Mouse (Mus musculus) mature B cell (primary cell): ENCODE results near the gene Rwdd2b.

Source experiments
- in situ Hi-C: fragments of 300-500 bp; cut with MboI; formaldehyde crosslinking; loops from 2 replicates; pipeline ENCODE4 v1.14.3; 2019

Rwdd2b gene

DNA sequence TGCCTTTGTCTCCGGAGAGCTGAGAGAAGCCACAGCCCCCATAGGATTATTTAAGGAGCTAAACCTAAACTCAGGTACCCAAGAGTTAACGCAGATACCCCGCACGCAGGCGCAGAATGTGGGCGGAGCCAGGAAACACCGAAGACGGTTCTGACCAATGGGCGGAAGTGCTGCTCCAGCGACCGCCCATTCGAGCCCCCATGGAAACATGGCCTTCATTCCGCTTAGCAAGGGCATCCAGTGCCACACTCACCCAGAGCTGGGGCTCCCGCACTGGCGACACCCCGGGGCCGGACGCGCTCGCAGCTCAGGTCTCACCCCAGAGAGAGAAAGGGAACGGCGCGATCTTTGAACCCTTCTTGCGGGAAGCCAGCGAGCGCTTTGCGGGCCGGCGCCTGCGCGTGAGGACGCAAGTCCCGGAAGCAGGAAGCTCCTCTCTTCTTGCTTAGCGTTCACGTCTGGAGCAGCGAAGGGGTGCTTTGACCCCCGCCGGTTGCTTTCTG lies at the start of gene Rwdd2b:
Gene Rwdd2b (minus strand): TSS at position 390 of the 503 bp plus-strand sequence.
- in situ Hi-C loops = no loop called here

DNA sequence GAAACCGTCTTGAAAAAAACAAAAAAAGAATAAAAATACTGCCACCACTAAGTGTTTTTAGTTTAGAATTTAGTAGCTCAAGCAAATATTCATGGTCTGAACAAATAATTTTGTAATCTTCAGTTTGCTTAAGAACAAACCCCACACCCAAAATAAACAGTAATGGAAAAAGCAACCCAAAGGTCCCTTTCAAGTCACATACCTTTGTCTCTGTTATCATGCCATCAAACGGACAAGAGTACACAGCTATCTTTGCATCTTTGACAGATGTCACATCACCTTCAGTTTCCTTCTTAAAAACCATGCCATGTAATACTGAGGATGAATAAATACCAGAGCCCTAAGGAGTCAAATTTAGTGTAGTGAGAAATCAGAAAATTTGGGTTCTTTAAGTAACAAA lies 48.2 kb upstream of the Rwdd2b start:
- in situ Hi-C loops = no loop called here

DNA sequence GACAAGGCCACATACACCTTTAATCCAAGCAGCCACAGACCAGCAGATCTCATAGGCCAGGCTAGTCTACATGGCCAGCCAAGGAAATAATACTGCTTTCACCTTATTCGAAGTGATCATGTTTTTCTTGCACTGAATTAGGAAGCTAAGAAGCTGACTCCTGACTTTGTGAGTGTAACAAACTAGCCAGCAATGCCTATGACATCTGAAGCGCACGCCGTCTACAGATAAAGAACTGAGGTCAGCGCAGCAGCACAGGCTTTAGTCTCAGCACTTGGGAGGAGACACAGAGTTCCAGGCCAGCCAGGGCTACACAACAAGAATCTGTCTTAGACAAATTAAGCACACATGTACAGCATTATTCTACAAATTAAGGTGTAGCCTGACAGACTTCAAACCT lies 46.4 kb upstream of the Rwdd2b start:
- in situ Hi-C loops = no loop called here

DNA sequence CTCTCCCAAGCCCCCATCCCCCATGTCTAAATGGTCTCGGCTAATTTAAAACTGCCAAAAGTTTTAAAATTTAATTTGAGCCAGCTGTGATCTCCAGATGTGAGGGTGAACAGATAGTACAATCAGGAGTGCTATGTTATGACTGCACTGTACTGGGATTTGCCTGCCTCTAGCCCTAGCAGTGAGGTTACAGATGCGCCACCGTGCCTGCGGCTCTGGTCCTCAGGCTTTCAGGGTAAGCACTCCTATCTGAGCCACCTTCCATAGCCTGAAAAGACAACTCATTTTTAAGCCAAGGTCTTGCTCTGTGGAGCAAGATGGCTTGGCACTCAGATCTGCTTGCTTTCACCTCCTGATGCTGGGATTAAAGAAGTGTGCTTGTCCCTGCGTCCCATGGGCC lies 44.0 kb upstream of the Rwdd2b start:
- in situ Hi-C loops = no loop called here

DNA sequence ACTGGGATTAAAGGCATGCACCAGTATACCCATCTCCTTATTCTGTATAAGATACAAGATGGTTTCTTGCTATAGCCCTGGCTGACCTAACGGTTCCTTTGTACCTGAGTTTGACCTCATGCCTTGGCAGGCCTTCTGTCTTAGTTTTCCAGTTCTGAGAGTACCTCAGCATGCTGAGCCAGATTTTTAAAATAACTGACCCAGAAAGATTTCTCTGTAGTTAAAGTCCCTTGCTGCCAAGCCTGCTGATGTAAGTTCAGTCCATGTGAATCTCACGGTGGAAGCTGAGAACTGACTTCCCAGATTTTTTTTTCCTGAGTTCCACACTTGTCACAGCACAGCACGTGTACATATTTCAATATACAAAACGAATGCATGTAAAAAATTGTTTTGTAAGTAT lies 30.2 kb upstream of the Rwdd2b start:
- in situ Hi-C loops = no loop called here

DNA sequence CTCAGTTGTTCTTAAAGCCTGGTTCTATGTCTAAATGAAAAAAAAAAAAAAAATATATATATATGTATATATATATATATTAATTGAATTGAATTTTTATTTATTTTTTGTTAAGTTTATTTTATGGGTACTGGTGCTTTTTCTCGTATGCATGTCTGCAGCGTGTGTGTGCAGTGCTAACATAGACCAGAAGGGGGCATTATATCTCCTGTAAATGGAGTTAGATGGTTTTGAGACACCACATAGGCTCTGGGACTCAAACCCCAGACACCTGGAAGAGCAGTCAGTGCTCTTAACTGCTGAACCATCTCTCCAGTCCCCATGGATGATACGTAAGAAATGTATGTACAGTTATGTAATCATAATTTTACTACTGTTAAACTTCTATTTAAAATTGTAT lies 18.4 kb upstream of the Rwdd2b start:
- in situ Hi-C loops = no loop called here

GRCm38 (mm10) chr16:87455180-87455611 lies 14.8 kb upstream of the Rwdd2b start:
- in situ Hi-C loops = no loop called here

GRCm38 (mm10) chr16:87454419-87455179 lies 14.2 kb upstream of the Rwdd2b start, which contains the start of gene Usp16:
Gene Usp16 (plus strand): TSS chr16:87454703.
- in situ Hi-C loops = no loop called here

DNA sequence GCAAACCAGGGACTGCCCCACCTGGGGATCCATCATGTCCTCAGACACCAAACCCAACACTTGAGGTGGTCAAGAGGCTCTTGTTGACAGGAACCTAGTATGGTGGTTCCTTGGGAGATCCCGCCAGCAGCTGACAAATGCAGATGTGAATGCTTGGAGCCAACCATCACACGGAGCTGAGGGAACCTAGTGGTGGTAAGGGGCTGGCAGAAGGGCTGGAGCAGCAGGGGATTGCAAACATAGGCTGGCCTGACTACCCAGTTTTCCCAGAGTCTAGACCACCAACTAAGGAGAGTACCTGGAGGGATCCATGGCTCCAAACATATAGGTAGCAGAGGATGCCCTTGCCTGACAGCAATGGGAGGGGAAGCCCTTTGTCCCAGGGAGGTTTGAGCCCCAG lies 12.9 kb upstream of the Rwdd2b start:
- in situ Hi-C loops = no loop called here

- in situ Hi-C loops = no loop called here
Measured at GRCm38 (mm10) chr16:87445528-87445927, 5.2 kb upstream of the Rwdd2b start.

GRCm38 (mm10) chr16:87445110-87445509 lies 4.7 kb upstream of the Rwdd2b start:
- in situ Hi-C loops = no loop called here

DNA sequence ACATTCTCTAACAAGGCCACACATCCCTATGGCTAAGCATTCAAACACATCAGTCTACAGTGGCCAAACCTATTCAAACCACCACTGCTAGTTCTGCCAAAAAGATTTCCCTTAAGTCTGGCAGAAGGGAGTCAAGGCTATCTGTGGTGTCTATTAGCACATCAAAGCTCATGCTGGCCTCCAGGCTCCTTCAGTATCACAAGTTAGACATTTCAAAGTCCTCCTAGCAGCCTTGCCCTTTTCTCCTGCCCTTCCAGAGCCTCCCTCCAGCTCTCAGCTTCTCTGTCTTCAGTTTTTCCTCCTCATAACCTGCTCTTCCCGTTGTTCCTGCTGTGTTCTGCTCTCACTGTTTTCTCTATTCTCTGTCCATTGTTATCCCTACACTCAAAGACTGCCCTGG lies 3.7 kb upstream of the Rwdd2b start:
- in situ Hi-C loops = no loop called here

- in situ Hi-C loops = no loop called here
Measured at GRCm38 (mm10) chr16:87443245-87443644, 2.9 kb upstream of the Rwdd2b start.

DNA sequence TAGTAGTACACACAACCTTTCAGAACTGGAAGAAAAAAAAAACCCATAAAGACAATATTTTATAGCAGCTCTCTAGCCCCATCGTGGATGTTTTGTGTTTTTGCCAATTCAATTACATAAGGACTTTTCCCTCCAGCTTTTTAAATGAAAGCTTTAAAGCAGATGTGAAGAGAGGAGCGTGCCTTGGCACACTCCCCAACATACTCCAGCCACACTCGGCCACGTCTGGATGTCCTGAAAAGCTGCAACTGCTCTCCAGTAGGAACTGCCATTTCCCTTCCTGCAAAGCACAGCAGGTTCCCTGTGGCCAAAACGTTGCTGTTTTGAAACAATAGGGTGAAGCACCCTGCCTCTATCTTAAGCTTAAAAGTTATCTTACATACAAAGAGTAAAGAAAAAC lies 1.9 kb upstream of the Rwdd2b start:
- in situ Hi-C loops = no loop called here

DNA sequence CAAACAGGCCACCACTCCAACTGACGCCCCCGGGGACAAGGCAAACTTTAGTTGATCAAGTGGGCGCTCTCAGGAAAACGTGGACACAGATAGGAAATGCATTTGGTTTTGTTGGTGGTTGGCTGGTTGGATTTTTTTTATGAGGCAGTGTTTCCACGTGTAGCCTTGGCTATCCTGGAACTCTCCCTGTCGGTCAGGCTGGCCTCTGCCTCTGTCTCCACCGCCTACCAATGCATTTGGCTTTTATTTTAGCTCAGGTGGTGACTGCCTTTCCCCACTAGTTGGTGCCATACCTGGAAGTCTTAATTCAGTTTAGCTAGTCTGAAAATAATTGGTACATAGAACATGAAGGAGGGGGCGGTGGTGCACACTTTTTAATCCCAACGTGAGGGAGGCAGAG lies 716 bp upstream of the Rwdd2b start:
- in situ Hi-C loops = no loop called here

DNA sequence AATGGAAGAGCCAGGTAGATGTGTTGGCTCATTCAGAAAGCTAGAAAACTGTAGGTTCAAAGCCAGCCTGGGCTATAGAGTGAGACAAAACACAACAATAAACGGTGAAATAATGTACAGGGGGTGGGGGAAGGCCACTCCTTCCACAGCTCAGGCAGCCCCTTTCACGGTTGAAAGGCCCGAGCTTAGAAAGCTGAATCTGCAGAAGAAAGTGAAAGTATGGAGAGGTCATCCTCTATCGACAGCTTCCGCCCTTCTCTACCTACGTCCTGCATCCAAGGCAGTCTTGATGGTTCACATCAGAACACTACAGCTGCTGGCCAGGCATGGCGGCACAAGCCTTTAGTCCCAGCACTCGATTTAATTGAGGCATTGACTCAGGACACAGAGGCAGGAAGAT lies 1.7 kb downstream of the Rwdd2b start:
- in situ Hi-C loops = loop anchor here (10.0 kb wide), 1 partner anchor 266 kb away; no protein-coding TSS in a partner anchor

GRCm38 (mm10) chr16:87437096-87437495 lies 3.3 kb downstream of the Rwdd2b start:
- in situ Hi-C loops = loop anchor here (10.0 kb wide), 1 partner anchor 268 kb away; no protein-coding TSS in a partner anchor

DNA sequence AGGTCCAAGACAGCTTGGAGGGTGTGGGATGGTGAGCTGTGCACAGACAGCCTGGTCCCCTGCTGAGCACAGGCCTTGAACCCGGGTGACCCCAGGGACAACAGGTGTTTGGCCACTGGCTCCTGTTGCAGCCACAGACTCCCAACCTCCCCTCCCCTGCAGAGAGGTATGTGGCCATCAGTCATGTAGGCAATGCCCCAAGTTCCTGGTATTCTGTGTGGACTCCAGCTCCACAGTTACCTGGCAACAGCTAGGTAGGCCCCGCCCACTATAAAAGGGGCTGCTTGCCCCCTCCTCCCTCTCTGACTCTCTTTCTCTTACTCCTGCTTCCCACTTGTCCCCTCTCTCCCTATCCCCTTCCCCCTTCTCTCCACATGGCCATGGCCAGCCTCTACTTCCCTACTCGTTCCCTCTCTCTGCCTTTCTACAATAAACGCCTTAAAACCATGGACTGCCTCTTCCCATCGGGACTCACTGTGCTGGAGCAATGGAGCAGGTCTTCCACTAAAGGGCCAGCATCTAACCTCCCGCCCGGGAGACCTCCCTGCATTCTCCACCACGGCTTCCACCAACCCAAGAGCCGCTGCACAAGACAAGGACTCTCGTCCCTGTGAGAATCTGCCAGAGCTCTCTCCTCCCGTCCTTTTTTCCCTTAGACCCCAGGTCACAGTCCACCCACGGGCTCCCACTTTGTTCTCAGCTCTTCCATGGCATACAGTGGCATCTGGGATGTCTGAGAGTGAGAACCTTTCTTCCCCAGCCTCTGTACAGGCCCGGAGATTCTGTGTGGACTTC lies 4.8 kb downstream of the Rwdd2b start:
- in situ Hi-C loops = loop anchor here (10.0 kb wide), 1 partner anchor 269 kb away; no protein-coding TSS in a partner anchor

GRCm38 (mm10) chr16:87434946-87435345 lies 5.4 kb downstream of the Rwdd2b start:
- in situ Hi-C loops = loop anchor here (10.0 kb wide), 1 partner anchor 270 kb away; no protein-coding TSS in a partner anchor

GRCm38 (mm10) chr16:87434266-87434665 lies 6.1 kb downstream of the Rwdd2b start:
- in situ Hi-C loops = loop anchor here (10.0 kb wide), 1 partner anchor 271 kb away; no protein-coding TSS in a partner anchor

- in situ Hi-C loops = loop anchor here (10.0 kb wide), 1 partner anchor 273 kb away; no protein-coding TSS in a partner anchor
Measured at GRCm38 (mm10) chr16:87432033-87432814, 8.1 kb downstream of the Rwdd2b start, which contains the start of gene Ltn1. Gene Ltn1 (minus strand): TSS chr16:87432612.

DNA sequence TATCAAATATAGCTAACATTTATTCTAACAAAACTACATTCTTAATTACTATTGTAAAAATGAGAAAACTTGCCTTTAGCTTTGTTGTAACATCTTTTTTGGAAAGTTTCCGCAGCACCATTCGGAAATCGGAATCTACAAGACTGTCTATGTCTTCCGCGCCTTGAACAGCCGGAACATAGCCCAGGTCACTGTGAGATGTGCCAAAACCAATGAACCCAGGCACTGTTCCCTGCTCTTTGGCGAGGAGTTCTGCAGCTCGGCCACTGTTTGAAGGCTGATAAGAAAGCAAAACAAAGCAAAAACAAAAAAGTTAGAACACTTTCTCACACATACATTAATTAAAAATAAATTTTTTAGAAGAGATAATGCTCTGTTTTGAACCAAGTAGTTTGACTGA lies 12.9 kb downstream of the Rwdd2b start:
- in situ Hi-C loops = no loop called here
